Mouse (Mus musculus) heart, postnatal 0 days (tissue): ENCODE data around the gene Ercc5.

ENCODE experiments used
- CTCF ChIP-seq: IDR thresholded peaks from 2 replicates; pipeline ENCODE4 v1.5.1; 2016; ENCODE audit warnings: antibody characterized with exemption, control low read depth, low read depth
- EP300 ChIP-seq: IDR thresholded peaks from 2 replicates; pipeline ENCODE4 v1.6.1; 2016; ENCODE audit warnings: antibody characterized with exemption, low read depth

DNA sequence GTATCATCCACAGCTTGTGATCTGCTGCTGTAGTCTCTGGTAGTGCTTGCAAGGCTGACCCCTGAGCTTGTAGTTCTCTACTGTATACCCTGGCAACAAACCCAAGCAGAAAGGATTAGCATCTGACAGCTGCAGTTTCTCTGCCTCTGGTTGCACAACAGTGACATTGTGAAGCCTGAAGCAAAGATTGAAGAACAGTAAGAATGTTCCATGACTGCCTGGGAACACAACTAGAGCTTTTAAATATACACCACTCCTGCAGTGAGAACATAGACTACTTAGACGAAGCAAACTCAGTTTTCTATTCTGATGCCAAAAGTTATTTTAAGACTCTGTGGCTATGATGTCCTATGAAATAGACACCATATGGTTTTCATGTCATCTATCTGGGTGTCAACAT is 71.3 kb downstream of the Ercc5 start, which contains the start of gene Mettl21e:
- TF ChIP-seq CTCF (no peak), EP300 (no peak)
